Mouse (Mus musculus) cerebellum, adult 2 months (tissue): Measurements from ENCODE around the gene Cracr2b. TPM values are rescaled to one million over a fixed set of nuclear protein-coding genes. Genes with fewer than 3 reads are reported as not detected.

Experiments
- DNase-seq, 2 experiments: peaks; one replicate each; pipeline ENCODE4 v3.0.0; 2021
- H3K27ac ChIP-seq: fragments of 200-500 bp; 2 replicates; pipeline ENCODE4 v1.5.1; 2012; ENCODE audit warnings: low read length, control low read depth, inconsistent platforms; ENCODE audit not compliant: insufficient read depth
- H3K27me3 ChIP-seq: fragments of 200-500 bp; 2 replicates; pipeline ENCODE4 v1.6.1; 2012; ENCODE audit warnings: inconsistent platforms, mild to moderate bottlenecking, low read length, moderate library complexity; ENCODE audit not compliant: control insufficient read depth, insufficient read depth
- H3K4me1 ChIP-seq: fragments of 200-500 bp; 2 replicates; pipeline ENCODE4 v1.6.1; 2011; ENCODE audit warnings: low read length; ENCODE audit not compliant: control insufficient read depth, insufficient read depth
- H3K4me3 ChIP-seq: fragments of 200-500 bp; replicated peaks from 2 replicates; pipeline ENCODE3; 2011; ENCODE audit warnings: mild to moderate bottlenecking, low read depth, low read length, control low read depth; ENCODE audit not compliant: insufficient read depth
- CTCF ChIP-seq: fragments of 200-500 bp; IDR thresholded peaks from 2 replicates; pipeline ENCODE4 v1.5.1; 2011; ENCODE audit warnings: low read depth, mild to moderate bottlenecking, control low read depth, low read length, moderate library complexity, borderline replicate concordance; ENCODE audit not compliant: insufficient read depth
- POLR2A ChIP-seq: fragments of 200-500 bp; IDR thresholded peaks from 2 replicates; pipeline ENCODE4 v1.6.1; 2011; ENCODE audit warnings: low read length, control low read depth, borderline replicate concordance; ENCODE audit not compliant: insufficient read depth
- WGBS: fragments of 180-500 bp; shearing (Covaris S2); methylation state at CpG from one replicate; pipeline ENCODE4 v1.1.7; 2018; 5-methylcytosine and 5-hydroxymethylcytosine counted together
- polyA plus RNA-seq: library from polyadenylated mRNA; depleted of rRNA; stranded (reverse); fragments of >200 nt; gene quantifications from 2 replicates; pipeline ENCODE4 v1.2.3, GENCODE M21; 2012; rRNA removed

The Cracr2b gene
- polyA plus RNA-seq, result 8.3 and 10.1 TPM in 2 replicates

DNA sequence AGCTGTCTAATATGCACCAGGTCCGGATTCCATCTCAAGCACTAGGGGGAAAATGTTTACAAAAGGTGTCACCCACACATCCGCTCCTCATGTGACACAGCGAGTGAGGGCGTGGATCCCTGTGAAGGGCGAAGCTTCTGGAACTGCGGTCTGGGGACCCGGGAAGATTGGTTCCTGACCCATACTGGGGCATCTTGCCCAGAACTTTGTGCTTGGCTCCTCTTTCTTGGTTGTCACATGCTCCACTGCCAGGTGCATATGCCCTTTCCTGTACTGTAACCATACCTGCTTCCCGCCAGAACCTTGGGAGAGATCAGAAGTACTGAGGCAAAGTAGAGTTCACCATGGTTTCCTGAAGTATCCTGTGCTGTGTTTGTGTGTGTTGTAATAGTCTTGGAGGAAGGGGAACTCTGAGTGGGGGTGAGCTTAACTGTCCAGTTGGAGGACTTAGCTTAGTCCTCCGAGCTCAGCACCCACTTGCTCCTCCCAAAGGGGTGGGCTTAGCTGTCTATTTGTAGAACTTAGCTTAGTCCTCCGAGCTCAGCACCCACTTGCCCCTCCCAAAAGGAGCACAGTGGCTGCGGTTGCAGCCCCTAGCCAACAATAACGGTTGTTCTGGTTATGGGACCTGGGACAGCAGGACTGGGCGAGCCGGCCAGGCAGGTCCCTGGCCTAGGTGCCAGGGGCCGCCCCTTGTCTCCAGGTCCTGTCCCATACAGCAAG, at the start of gene Cracr2b:
TSS of gene Cracr2b (plus strand) at position 704 of the 723 bp plus-strand sequence.
- Histone ChIP-seq H3K4me3 (peak within 1 kb of the TSS; percentile 32), H3K4me1 (peaks cover 58% of the 10 kb centered on the region), H3K27ac (peak within 1 kb of the TSS; percentile 49; the same call in 1 of the 2 replicates), H3K27me3 (no peaks in the 10 kb centered on the region)
- TF ChIP-seq CTCF, result no peak
- TF ChIP-seq POLR2A, result no peak
- peak in 1 of 2 experiments; percentile 47 for DNase-seq
- 68% methylated on average over 15 of the region's 15 CpGs for WGBS

DNA sequence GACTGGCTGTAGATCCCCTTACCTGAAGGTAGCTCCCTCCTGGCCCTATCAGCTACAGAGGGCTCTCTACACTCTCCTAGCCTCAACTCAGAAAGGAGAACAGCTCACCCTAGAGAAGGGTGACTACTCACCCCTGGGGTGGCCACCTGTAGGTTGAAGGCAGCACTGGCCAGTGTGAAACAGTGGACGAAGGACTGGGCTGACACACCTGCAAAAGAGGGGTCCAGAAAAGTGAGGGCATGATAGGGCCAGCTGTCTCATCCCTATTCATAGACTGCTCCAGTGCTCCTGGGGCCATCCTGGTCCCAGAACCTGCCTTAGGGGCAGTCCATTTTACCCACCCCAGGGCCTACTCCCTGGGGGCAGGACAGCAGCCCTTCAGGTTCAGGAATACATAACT, 49.2 kb upstream of the Cracr2b start:
- Histone ChIP-seq H3K27ac (no peak overlapping the region), H3K27me3 (no peaks in the 10 kb centered on the region), H3K4me3 (no peak overlapping the region), H3K4me1 (peaks cover 12% of the 10 kb centered on the region)
- WGBS, result 90% methylated on average over 1 of the region's 1 CpGs
- DNase-seq, result no peak
- TF ChIP-seq CTCF (no peak), POLR2A (no peak)

- TF ChIP-seq POLR2A (no peak), CTCF (no peak)
- WGBS, result 3% methylated on average over 16 of the region's 16 CpGs
- peaks cover 12% of the 10 kb centered on the region for H3K4me1 ChIP-seq
- H3K27me3 ChIP-seq, result no peaks in the 10 kb centered on the region
- H3K4me3 ChIP-seq, result peak overlapping the region; percentile 73
- peak overlapping the region; percentile 85 for H3K27ac ChIP-seq
- no peak for DNase-seq
Measured at GRCm38 (mm10) chr7:141413331-141413730, 47.6 kb upstream of the Cracr2b start.

DNA sequence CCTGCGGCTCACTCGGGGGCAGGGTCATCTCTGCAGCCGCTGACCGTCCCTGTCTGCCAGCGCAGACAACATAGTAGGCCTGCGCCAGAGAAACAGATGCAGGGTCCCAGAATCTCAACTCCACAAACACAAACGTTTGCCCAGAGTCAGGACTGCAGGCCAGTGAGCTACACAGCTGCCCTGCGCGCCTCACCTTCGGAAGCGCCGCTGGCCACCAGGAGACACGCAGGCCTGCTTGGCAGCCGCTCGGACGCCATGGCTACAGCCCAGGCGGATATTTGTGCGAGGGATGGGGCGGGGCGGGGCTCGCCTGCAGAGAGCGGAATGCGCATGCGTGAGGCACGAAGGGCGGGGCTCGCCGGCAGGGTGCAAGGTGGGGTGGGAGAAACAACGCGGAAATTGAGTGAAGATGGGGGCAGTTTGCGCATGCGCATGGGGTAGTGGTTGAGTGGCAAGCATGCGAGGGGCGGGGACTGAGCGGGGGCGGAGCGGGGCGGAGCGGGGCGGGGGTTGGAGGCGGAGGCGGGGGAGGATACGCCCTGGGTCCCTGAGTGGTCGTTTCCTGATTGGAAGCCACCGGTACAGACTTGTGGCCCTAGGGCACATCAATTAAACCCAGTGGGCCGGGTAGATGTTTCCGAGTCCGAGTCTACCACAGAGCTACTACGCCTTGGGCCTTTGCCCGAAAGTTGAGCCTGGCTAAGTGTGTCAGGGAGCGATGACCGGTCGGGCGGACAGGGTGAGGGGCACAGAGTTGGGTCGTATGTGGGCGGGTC, 46.9 kb upstream of the Cracr2b start, which contains the start of gene Gatd1:
TSS of gene Gatd1 (minus strand) at position 328 of the 776 bp plus-strand sequence.
- WGBS, result under 1% methylated on average over 56 of the region's 56 CpGs
- peak within 1 kb of the TSS; percentile 79 for H3K4me3 ChIP-seq
- peaks cover 15% of the 10 kb centered on the region for H3K4me1 ChIP-seq
- H3K27me3 ChIP-seq, result no peaks in the 10 kb centered on the region
- TF ChIP-seq POLR2A (peak; percentile 93), CTCF (0 out of 2 replicates have a peak, but pooled peaks have one; percentile 13)
- DNase-seq, result peak; percentile 99
- H3K27ac ChIP-seq, result peak within 1 kb of the TSS; percentile 85

GRCm38 (mm10) chr7:141416144-141416841, 44.6 kb upstream of the Cracr2b start:
- TF ChIP-seq POLR2A (no peak), CTCF (no peak)
- WGBS, result 70% methylated on average over 6 of the region's 6 CpGs

DNA sequence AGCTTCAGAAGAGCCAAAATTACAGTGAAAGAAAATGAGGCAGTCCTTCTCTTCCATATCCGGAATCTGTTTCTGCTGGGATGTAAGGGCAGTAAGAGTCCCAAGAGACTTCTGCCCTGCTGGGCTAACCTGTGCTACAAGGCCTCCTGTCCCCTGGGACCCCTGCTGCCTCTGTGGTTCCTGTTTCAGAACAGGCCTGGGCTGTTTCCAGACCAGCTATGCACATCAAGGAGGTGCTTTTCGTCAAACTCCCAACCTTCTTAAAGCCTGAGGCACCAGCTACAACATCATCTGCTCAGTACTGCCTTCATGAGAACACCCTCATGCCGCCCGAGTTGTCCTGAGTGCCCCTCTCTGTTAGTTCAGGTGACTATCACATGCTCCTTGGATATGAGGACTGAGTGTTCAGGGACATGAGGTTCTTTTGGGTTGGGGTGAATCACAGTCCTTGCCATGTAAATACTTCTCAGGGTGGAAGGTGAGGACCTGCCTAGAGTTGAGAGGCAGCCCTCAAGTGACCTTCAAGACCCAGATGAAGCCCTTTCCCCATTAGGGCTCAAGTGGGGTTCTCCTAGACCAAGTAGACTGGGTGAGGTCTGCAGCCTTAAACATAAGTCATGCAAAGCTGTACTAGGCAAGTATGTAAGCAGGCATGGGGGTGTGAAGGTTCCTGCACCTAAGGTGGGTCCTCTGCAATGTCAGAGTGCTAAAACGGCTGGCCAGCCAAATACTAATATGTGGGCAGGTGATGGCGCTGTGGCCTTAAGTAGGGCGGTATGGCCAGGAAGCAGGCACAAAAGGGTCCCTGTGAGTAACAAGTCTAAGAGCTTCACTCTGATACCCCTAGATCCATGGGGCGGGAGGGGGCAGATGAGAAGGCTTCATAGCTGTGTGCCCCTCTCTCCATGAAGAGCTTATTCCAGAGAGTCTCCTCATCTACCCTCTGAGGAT, 42.9 kb upstream of the Cracr2b start:
- TF ChIP-seq CTCF (peak; percentile 41; the same call in 1 of the 2 replicates), POLR2A (no peak)
- Histone ChIP-seq H3K4me1 (0 out of 2 replicates have a peak, but pooled peaks cover 4% of the 10 kb centered on the region), H3K27me3 (no peaks in the 10 kb centered on the region), H3K4me3 (no peak overlapping the region), H3K27ac (no peak overlapping the region)
- WGBS, result 79% methylated on average over 8 of the region's 8 CpGs
- no peak for DNase-seq

More at GRCm38 (mm10) chr7:141416144-141416841, 44.6 kb upstream of the Cracr2b start:
- no peak overlapping the region for H3K4me3 ChIP-seq
- peak in 1 of 2 experiments; percentile 23 for DNase-seq
- no peaks in the 10 kb centered on the region for H3K27me3 ChIP-seq
- H3K27ac ChIP-seq, result no peak overlapping the region
- 0 out of 2 replicates have a peak, but pooled peaks cover 4% of the 10 kb centered on the region for H3K4me1 ChIP-seq
